Mouse (Mus musculus): ENCODE measurements around the gene Gm10718.
A peak's percentile ranks its signal among the peaks of the same experiment; 100 is the strongest.
"Not testable (repeated sequence)": the region's sequence is repeated elsewhere in the genome, so short reads cannot be mapped to it uniquely, and the experiment has no call there.

The Gm10718 gene

DNA sequence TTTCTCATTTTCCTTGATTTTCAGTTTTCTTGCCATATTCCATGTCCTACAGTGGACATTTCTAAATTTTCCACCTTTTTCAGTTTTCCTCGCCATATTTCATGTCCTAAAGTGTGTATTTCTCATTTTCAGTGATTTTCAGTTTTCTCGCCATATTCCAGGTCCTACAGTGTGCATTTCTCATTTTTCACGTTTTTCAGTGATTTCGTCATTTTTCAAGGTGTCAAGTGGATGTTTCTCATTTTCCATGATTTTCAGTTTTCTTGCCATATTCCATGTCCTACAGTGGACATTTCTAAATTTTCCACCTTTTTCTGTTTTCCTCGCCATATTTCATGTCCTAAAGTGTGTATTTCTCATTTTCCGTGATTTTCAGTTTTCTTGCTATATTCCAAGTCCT is 2.3 kb downstream of the Gm10718 start:
- not testable (repeated sequence) for DNase-seq (ENCODE audit: low read depth, low spot score)

DNA sequence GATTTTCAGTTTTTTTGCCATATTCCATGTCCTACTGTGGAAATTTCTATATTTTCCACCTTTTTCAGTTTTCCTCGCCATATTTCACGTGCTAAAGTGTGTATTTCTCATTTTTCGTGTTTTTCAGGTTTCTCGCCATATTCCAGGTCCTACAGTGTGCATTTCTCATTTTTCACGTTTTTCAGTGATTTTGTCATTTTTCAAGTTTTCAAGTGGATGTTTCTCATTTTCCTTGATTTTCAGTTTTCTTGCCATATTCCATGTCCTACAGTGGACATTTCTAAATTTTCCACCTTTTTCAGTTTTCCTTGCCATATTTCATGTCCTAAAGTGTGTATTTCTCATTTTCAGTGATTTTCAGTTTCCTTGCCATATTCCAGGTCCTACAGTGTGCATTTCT is 2.8 kb downstream of the Gm10718 start:
- not testable (repeated sequence) for DNase-seq (ENCODE audit: low read depth, low spot score)

GRCm38 (mm10) chr9:3026741-3027140 is 3.4 kb downstream of the Gm10718 start:
- not testable (repeated sequence) for DNase-seq (ENCODE audit: low read depth, low spot score)

GRCm38 (mm10) chr9:3027200-3027599 is 3.9 kb downstream of the Gm10718 start:
- peak; percentile 28 for DNase-seq (ENCODE audit: low read depth, low spot score)

GRCm38 (mm10) chr9:3029276-3030000 is 6.1 kb downstream of the Gm10718 start:
- not testable (repeated sequence) for DNase-seq (ENCODE audit: low read depth, low spot score)

- DNase-seq (ENCODE audit: low read depth, low spot score): peak; percentile 34
Observed at GRCm38 (mm10) chr9:3030677-3031318, 7.5 kb downstream of the Gm10718 start.

GRCm38 (mm10) chr9:3034299-3034698 is 11.0 kb downstream of the Gm10718 start, which contains the start of gene Gm17535:
Gene Gm17535, plus strand, starts transcription at chr9:3034599.
- not testable (repeated sequence) for DNase-seq (ENCODE audit: low read depth, low spot score)

DNA sequence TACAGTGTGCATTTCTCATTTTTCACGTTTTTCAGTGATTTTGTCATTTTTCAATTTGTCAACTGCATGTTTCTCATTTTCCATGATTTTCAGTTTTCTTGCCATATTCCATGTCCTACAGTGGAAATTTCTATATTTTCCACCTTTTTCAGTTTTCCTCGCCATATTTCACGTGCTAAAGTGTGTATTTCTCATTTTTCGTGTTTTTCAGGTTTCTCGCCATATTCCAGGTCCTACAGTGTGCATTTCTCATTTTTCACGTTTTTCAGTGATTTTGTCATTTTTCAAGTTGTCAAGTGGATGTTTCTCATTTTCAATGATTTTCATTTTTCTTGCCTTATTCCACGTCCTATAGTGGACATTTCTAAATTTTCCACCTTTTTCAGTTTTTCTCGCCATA is 13.2 kb downstream of the Gm10718 start, which contains the start of gene Gm10715:
Gene Gm10715 (plus strand): TSS at position 301 of the 400 bp plus-strand sequence.
- not testable (repeated sequence) for DNase-seq (ENCODE audit: low read depth, low spot score)

DNA sequence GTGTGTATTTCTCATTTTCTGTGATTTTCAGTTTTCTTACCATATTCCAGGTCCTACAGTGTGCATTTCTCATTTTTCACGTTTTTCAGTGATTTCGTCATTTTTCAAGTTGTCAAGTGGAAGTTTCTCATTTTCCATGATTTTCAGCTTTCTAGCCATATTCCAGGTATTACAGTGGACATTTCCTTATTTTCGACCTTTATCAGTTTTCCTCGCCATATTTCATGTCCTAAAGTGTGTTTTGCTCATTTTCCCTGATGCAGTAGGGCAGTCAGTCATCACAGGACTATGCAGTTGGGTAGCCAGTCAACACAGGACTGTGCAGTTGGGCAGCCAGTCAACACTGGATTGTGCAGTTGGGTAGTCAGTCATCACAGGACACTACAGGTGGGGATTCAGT is 14.8 kb downstream of the Gm10718 start:
- DNase-seq (ENCODE audit: low read depth, low spot score): peak; percentile 0
